Comparison of ENCODE assay signal across 8 mouse cellular contexts in genomic region chr7:30322865-30323264, GRCm38 (mm10). TPM values are rescaled to one million over a fixed set of nuclear protein-coding genes. Genes with fewer than 3 reads are reported as not detected.
DNase-seq lines count a peak whose midpoint lies in the region; ATAC-seq and TF ChIP-seq lines count a peak whose summit lies in the region.

No protein-coding gene starts in this region.

- peaks cover 18% of the 10 kb centered on the region for H3K4me1 ChIP-seq in hindbrain, embryonic 14.5 days (replicated peaks; ENCODE audit: control insufficient read depth, insufficient read depth, low read length)
- peaks cover 14% of the 10 kb centered on the region for H3K4me1 ChIP-seq in midbrain, embryonic 16.5 days (ENCODE audit: control insufficient read depth, insufficient read depth, low read length)

- 36% methylated on average over 6 of the region's 6 CpGs for WGBS in hindbrain, embryonic 14.5 days
- WGBS in midbrain, embryonic 16.5 days, result 35% methylated on average over 6 of the region's 6 CpGs

- DNase-seq in layer of hippocampus, adult 2 months (ENCODE audit: low spot score in 2 of 2), result no peak
- no peak for DNase-seq in layer of hippocampus, adult 18-20 months (ENCODE audit: low spot score in 2 of 2)
- peak; percentile 71 for DNase-seq in R1 (ENCODE audit: low read depth, low spot score)
- no peak for DNase-seq in hindbrain, embryonic 14.5 days (ENCODE audit: low spot score)
- no peak for DNase-seq in frontal cortex, postnatal 10 days (ENCODE audit: low spot score in 2 of 2)
- DNase-seq in adrenal gland, adult 2 months, result no peak
- no peak for DNase-seq in frontal cortex, postnatal 36 days (ENCODE audit: low spot score in 2 of 2)

- H3K4me3 ChIP-seq in layer of hippocampus, adult 2 months, result peak overlapping the region; percentile 91
- H3K4me3 ChIP-seq in hindbrain, embryonic 14.5 days (replicated peaks; ENCODE audit: low read length), result peak overlapping the region; percentile 75
- peak overlapping the region; percentile 75 for H3K4me3 ChIP-seq in midbrain, embryonic 16.5 days (ENCODE audit: low read depth, low read length)

- no peak for TF ChIP-seq CTCF in layer of hippocampus, adult 2 months (conservative IDR thresholded peaks at IDR 0.05)

- no peak for ATAC-seq in hindbrain, embryonic 14.5 days (ENCODE audit: low FRiP score)
- no peak for ATAC-seq in midbrain, embryonic 16.5 days

- H3K36me3 ChIP-seq in hindbrain, embryonic 14.5 days (replicated peaks; ENCODE audit: control insufficient read depth, insufficient read depth), result no peaks in the 10 kb centered on the region
- H3K36me3 ChIP-seq in midbrain, embryonic 16.5 days (ENCODE audit: control insufficient read depth, insufficient read depth, low read length), result no peaks in the 10 kb centered on the region

- H3K27me3 ChIP-seq in hindbrain, embryonic 14.5 days (ENCODE audit: control insufficient read depth, insufficient read depth, low read length), result no peaks in the 10 kb centered on the region
- no peaks in the 10 kb centered on the region for H3K27me3 ChIP-seq in midbrain, embryonic 16.5 days (ENCODE audit: control insufficient read depth, insufficient read depth, low read depth, low read length)

- peak overlapping the region; percentile 85 for H3K4me2 ChIP-seq in hindbrain, embryonic 14.5 days (replicated peaks)
- peak overlapping the region; percentile 87 for H3K4me2 ChIP-seq in midbrain, embryonic 16.5 days (ENCODE audit: low read length)

- H3K9me3 ChIP-seq in hindbrain, embryonic 14.5 days (ENCODE audit: control insufficient read depth, low read length), result no peaks in the 10 kb centered on the region
- no peaks in the 10 kb centered on the region; the same call in 1 of the 2 replicates for H3K9me3 ChIP-seq in midbrain, embryonic 16.5 days (replicated peaks; ENCODE audit: control insufficient read depth, low read length, poor library complexity, severe bottlenecking)

- peak overlapping the region; percentile 87 for H3K9ac ChIP-seq in hindbrain, embryonic 14.5 days
- H3K9ac ChIP-seq in midbrain, embryonic 16.5 days (ENCODE audit: low read depth, low read length), result peak overlapping the region; percentile 22; the same call in 1 of the 2 replicates

- H3K27ac ChIP-seq in layer of hippocampus, adult 2 months, result peak overlapping the region; percentile 96
- no peak overlapping the region for H3K27ac ChIP-seq in hindbrain, embryonic 14.5 days
- H3K27ac ChIP-seq in midbrain, embryonic 16.5 days (ENCODE audit: low read length), result peak overlapping the region; percentile 8

RNA-seq across cellular contexts. Expression of gene Sdhaf1, which starts 0.8 kb away (rescaled TPM):
- 1 to 10 TPM; 6.7 to 7.3 TPM for total RNA-seq in layer of hippocampus, adult 2 months (2021)
- 1 to 10 TPM; 6.3 to 6.6 TPM for total RNA-seq in layer of hippocampus, adult 18-20 months (2021)
- 16.5 and 19.2 TPM in 2 replicates for polyA plus RNA-seq in hindbrain, embryonic 14.5 days (2014; fragmentation: Nextera tagmentation; extraction: Ambion mirVana)
- 15.2 and 16.9 TPM in 2 replicates for polyA plus RNA-seq in midbrain, embryonic 16.5 days (2015; fragmentation: Nextera tagmentation; extraction: Ambion mirVana)
- 10 to 100 TPM in 1 of 2 experiments, 1 to 10 TPM in 1; 9.1 to 18.7 TPM for total RNA-seq in adrenal gland, adult 2 months (2021)
- polyA plus RNA-seq in adrenal gland, adult 2 months (2012; rRNA removed), result 52.4 and 74.3 TPM in 2 replicates

RNA-seq across cellular contexts. Expression of gene E130208F15Rik, which starts 1.3 kb away (rescaled TPM):
- under 1 TPM; 0.41 to 0.81 TPM for total RNA-seq in layer of hippocampus, adult 2 months (2021)
- under 1 TPM; 0.30 to 0.43 TPM for total RNA-seq in layer of hippocampus, adult 18-20 months (2021)
- polyA plus RNA-seq in hindbrain, embryonic 14.5 days (2014; fragmentation: Nextera tagmentation; extraction: Ambion mirVana), result not detected in 2 replicates
- polyA plus RNA-seq in midbrain, embryonic 16.5 days (2015; fragmentation: Nextera tagmentation; extraction: Ambion mirVana), result not detected in 2 replicates
- 1 to 10 TPM; 1.2 to 1.6 TPM for total RNA-seq in adrenal gland, adult 2 months (2021)
- polyA plus RNA-seq in adrenal gland, adult 2 months (2012; rRNA removed), result 2.0 and 2.7 TPM in 2 replicates

RNA-seq across cellular contexts. Expression of gene Syne4, which starts 8.3 kb away (rescaled TPM):
- total RNA-seq in layer of hippocampus, adult 2 months (2021), result 10 to 100 TPM in 1 of 2 experiments, 1 to 10 TPM in 1; 9.4 to 14.2 TPM
- 10 to 100 TPM; 10.5 to 10.9 TPM for total RNA-seq in layer of hippocampus, adult 18-20 months (2021)
- 10.7 and 11.9 TPM in 2 replicates for polyA plus RNA-seq in hindbrain, embryonic 14.5 days (2014; fragmentation: Nextera tagmentation; extraction: Ambion mirVana)
- 13.4 and 16.0 TPM in 2 replicates for polyA plus RNA-seq in midbrain, embryonic 16.5 days (2015; fragmentation: Nextera tagmentation; extraction: Ambion mirVana)
- total RNA-seq in adrenal gland, adult 2 months (2021), result 10 to 100 TPM; 18.8 to 34.5 TPM
- 51.8 and 59.1 TPM in 2 replicates for polyA plus RNA-seq in adrenal gland, adult 2 months (2012; rRNA removed)

RNA-seq across cellular contexts. Expression of gene Alkbh6, which starts 14.3 kb away (rescaled TPM):
- 10 to 100 TPM; 50.8 to 51.8 TPM for total RNA-seq in layer of hippocampus, adult 2 months (2021)
- 10 to 100 TPM; 55.2 to 63.0 TPM for total RNA-seq in layer of hippocampus, adult 18-20 months (2021)
- 119 and 123 TPM in 2 replicates for polyA plus RNA-seq in hindbrain, embryonic 14.5 days (2014; fragmentation: Nextera tagmentation; extraction: Ambion mirVana)
- 120 and 127 TPM in 2 replicates for polyA plus RNA-seq in midbrain, embryonic 16.5 days (2015; fragmentation: Nextera tagmentation; extraction: Ambion mirVana)
- 10 to 100 TPM; 57.8 to 73.6 TPM for total RNA-seq in adrenal gland, adult 2 months (2021)
- polyA plus RNA-seq in adrenal gland, adult 2 months (2012; rRNA removed), result 276 and 312 TPM in 2 replicates

RNA-seq across cellular contexts. Expression of gene Clip3, which starts 31.3 kb away (rescaled TPM):
- 100 to 1,000 TPM; 453 to 474 TPM for total RNA-seq in layer of hippocampus, adult 2 months (2021)
- total RNA-seq in layer of hippocampus, adult 18-20 months (2021), result 100 to 1,000 TPM; 461 to 466 TPM
- polyA plus RNA-seq in hindbrain, embryonic 14.5 days (2014; fragmentation: Nextera tagmentation; extraction: Ambion mirVana), result 123 and 146 TPM in 2 replicates
- 100 and 124 TPM in 2 replicates for polyA plus RNA-seq in midbrain, embryonic 16.5 days (2015; fragmentation: Nextera tagmentation; extraction: Ambion mirVana)
- total RNA-seq in adrenal gland, adult 2 months (2021), result 10 to 100 TPM; 27.9 to 28.7 TPM
- 10.2 and 17.3 TPM in 2 replicates for polyA plus RNA-seq in adrenal gland, adult 2 months (2012; rRNA removed)
